Mouse (Mus musculus): ENCODE measurements around the gene 9530003J23Rik.

The 9530003J23Rik gene

DNA sequence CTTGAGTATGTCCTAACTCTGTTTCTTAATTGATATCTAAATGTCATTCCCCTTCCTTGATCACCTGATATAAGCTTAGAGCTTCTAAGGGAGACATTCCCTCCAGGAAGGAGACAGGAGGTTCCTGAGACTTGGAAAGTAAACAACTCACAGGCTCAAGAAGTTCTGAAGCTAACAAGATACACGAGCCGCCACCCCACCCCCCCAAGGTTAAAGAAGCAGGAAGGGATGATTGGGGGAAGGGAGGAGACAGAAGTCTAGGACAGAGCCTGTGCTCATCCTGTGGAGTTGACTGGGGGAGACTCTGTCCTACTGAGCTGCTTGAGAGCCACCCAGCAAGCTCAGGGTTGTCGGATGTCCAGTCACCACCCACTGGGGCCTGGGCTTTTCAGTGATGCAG is 12.5 kb downstream of the 9530003J23Rik start:
- in situ Hi-C loops (cut with MseI, MboI) = no loop called here

DNA sequence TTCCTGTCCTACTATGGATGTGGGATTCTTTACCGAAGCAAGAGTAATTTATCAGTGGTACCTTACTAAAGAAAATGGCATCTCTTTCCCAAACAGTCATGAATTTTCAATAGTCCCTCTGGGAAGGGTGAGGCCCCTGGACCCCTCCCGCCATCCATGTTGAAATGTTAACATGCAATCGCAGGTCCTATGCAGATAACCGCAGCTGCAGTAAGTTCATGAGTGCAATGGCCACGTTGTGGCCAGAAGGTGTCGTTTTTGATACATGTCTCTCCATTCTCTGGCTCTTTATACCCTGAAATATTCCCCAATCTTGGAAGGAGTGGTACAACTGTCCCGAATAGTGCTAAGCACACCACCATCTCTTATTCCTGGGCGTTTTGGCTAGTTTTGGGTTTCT is 13.4 kb downstream of the 9530003J23Rik start:
- in situ Hi-C loops (cut with MseI, MboI) = no loop called here

DNA sequence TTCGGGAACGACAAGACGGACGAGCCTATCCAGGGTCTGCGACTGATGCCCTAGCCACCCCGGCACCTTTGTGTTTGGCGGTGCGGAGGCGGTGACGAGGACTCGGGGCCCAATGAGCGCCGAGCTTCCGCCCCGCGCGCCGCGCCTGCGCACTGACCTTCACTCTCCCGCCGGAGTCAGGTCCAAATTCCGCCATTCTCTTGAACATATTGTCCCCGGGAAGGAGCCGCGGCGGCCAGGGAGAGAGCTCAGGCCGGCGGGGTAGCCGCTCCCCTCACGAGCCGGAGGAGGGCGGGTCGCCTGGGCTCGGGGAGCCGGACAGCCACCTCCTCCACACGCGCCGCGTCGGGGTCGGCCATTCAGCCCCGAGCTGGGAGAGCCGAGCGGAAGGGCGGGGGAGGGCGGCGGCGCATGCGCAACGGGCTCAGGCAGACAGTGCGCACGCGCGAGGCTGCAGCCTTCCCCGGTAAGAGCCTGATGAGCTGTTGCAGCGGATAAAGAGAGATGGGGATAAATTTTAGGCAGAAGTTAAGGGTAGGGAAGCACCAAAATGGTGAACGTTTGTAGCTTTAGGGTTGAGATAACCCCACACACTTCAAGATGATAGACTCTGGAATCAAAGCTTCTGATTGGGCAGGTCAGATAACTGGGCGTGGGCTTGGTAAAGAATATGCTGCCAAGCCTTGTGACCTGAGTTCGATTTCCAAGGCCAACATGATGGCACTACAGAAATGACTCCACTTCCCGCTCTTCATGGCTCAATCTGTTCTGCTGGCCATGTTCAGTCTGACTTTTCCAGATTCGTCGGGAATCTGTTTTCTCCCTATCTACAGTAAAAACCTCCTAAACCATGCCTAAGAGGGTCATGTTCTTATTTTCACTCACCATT is 14.2 kb downstream of the 9530003J23Rik start, which contains the start of gene Yeats4:
Gene Yeats4, minus strand, starts transcription at position 406 of the 889 bp plus-strand sequence.
- in situ Hi-C loops (cut with MseI, MboI) = loop anchor here in 1 of 2 experiments (25.0 kb wide), 1 partner anchor 137 kb away; no protein-coding TSS in a partner anchor

DNA sequence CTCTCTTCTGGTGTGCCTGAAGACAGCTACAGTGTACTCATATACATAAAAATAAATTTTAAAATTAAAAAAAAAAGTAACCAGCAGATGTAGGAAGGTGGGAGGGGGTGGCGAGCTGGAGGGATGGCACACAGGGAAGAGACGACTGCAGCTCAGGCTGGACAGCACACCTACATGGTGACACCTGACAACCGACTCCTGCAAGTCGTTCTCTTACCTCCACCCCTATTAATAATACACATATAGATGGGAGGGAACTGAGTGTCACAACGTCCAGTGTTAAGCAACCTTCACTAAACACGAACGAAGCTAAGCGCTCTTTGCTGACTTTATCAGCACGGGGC is 14.8 kb downstream of the 9530003J23Rik start:
- in situ Hi-C loops (cut with MseI, MboI) = loop anchor here in 1 of 2 experiments (25.0 kb wide), 1 partner anchor 136 kb away; no protein-coding TSS in a partner anchor

DNA sequence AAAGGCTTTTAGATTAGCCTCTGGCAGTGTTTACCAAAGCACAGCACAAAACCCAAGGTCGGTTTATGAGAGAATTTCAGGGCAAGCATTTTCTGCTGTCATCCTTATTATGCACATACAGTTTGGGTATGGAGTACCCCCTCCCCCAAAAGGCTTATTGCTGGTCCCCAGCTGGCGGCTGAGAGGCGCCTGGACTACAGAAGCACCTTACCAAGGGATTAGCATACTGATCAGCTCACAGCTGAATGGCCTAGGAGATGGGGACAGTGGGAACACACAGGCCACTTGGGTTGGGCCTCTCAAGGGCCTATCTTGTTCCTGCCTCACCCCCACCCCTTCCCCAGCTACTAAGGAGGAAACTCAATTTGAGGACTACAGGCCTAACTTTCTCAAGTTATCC is 15.7 kb downstream of the 9530003J23Rik start:
- in situ Hi-C loops (cut with MseI, MboI) = loop anchor here in 1 of 2 experiments (25.0 kb wide), 1 partner anchor 136 kb away; no protein-coding TSS in a partner anchor

DNA sequence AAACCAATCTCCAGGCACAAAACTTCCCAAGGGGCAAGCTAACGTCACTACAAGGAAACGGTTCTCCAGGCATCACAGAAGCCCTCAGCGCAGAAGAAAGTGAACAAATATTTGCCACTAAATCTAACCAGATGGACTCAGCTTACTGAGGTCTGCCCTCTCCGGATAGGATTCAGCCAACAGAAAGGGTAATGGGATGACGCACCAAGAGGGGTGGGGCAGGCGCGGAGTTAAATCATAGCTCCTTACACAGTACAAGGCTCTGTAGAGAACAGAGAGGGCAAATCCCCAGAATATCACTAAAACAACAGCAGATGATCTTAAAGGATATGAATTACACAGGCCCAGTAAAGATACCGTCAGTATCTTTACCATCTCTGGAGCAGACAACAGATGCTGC is 20.2 kb downstream of the 9530003J23Rik start:
- in situ Hi-C loops (cut with MseI, MboI) = loop anchor here (10.0 to 25.0 kb wide), 2 partner anchors 131 to 144 kb away; no protein-coding TSS in a partner anchor

DNA sequence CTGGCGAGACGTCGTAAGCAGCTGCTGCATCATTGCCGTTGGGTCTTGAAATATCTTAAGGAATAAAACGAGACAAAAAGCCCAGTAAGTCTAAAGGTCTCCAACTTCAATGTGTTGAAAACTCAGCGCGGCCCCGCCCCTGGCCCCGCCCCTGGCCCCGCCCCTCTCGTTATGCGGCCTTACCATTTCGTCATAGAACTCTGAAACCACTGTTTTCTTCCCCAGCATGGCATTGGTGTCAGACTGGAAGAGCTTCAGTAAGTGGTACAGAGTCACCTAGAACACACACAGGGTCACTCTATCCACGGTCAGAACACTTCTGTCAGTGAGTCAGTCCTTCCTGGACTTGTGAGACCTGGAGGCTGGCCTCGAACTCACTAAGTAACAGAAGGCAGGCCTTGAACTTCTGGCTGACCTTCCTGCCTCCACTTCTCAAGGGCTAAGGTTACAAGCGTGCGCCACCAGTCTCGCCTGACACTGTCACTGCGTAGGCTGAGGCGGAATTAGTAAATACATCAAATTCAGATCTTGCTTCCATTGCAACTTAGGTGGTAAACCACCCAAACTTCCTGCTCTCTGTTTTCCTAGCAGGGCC is 21.2 kb downstream of the 9530003J23Rik start:
- in situ Hi-C loops (cut with MseI, MboI) = loop anchor here (10.0 to 25.0 kb wide), 2 partner anchors 130 to 143 kb away; no protein-coding TSS in a partner anchor

DNA sequence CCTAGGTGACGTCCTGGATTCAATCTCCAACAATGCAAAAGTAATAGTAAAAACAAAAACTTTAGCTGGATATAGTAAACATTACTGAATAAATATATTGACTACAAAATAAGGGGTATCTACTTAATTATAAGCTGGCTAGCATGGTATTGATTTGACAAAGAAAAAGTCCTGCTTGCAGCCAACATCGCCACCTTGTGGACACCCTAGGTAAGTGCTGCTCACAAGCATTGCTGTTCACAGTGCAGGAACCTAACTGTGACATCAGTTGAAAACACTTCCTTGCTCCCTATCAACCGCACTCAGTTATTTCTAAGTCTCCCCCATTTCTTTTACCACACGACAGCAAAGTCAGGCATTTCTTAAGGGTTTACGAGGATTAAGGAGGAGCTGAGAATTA is 21.7 kb downstream of the 9530003J23Rik start:
- in situ Hi-C loops (cut with MseI, MboI) = loop anchor here (10.0 to 25.0 kb wide), 2 partner anchors 129 to 142 kb away; no protein-coding TSS in a partner anchor

DNA sequence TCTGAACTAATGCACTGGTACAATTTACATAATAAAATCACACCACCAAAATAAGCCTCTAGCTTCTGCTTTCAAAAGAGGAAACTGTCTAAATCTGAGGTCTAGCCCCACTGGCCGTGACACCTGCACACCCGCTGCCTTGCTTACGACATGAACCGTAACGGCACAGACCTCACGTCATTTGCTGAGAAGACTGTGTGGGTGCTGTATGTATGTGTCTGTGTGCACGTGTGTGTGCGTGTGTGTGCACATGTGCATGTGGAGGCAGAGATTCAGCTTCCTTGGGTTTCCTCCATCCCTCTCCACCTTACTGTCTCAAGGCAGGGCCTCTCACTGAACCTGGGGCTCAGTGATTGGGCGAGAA is 22.4 kb downstream of the 9530003J23Rik start:
- in situ Hi-C loops (cut with MseI, MboI) = loop anchor here (10.0 to 25.0 kb wide), 2 partner anchors 129 to 141 kb away; no protein-coding TSS in a partner anchor

DNA sequence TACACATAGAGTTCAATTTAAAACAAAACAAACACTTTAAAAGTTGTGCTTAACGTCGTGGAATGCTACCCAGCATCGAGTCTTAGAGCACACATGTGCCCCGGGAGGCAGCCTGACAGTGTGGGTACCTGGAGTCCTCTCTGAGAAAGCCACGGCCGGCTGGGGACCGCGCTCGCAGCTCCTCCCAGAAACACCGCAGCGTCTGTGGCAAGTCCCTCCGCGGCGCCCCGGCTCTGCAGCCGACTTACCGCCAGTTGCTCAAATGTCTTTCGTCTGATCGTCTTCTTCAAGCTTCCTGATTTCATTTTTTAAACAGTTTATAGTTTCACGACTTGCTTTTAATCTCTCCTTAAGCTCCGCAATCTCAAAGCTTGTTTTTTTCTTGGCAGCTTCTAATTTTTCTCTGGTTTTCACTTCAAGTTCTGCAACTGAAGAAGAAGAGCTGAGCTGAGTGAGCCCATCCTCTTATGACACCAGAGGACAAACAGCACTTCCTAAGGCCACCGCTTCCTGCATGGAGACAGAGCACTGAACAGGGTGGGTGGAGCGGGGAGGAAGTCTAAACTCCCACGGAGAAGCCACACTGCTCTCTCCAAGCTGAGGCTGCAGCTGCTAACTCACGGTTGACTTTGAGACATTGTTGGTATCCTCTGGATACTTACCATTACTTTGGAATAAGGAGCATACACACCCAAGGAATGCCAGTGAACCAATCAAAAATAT is 22.9 kb downstream of the 9530003J23Rik start:
- in situ Hi-C loops (cut with MseI, MboI) = loop anchor here (10.0 to 25.0 kb wide), 2 partner anchors 128 to 141 kb away; no protein-coding TSS in a partner anchor

DNA sequence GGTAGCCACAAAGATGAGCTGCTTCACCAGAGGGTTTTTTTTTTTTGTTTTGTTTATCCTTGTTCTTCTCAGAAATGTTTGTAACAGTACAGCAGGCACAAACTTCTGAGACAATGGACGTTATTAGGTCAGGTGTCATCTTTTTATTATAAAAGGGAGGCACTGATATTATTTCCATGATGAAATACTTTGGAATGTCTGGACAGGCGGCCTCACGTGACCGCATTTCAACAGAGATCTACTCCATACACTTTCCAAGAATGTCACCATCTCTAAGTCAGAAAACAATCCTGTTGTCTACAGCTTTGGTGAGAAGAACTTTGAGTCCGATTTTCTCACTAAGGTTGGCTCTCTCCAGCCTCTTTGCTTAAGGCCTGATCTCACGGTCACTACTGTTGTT is 27.5 kb downstream of the 9530003J23Rik start:
- in situ Hi-C loops (cut with MseI, MboI) = loop anchor here (10.0 to 25.0 kb wide), 2 partner anchors 124 to 136 kb away; no protein-coding TSS in a partner anchor

DNA sequence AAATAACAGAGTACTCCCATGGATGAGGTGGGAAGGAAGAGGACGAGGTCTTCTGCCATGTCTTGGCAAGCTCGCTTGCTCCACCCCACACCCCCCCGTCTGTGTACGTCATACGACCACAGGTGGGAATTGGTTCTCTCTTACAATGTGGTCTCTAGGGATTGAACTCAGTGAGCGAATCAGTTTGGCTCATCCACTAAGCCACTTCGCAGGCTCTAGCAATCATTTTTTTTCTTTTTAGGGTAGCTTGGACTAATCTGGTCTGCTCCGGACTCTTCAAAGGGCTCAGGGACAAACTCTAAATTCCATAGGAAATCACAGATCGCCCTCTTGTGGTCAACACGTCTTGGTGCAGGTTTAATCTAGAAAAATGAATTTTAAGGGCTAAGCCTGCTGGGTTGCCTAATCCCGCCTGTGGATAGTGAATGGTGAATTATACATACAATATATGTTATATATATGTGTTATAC is 29.0 kb downstream of the 9530003J23Rik start:
- in situ Hi-C loops (cut with MseI, MboI) = loop anchor here in 1 of 2 experiments (10.0 to 25.0 kb wide), 2 partner anchors 75 to 122 kb away; no protein-coding TSS in a partner anchor

DNA sequence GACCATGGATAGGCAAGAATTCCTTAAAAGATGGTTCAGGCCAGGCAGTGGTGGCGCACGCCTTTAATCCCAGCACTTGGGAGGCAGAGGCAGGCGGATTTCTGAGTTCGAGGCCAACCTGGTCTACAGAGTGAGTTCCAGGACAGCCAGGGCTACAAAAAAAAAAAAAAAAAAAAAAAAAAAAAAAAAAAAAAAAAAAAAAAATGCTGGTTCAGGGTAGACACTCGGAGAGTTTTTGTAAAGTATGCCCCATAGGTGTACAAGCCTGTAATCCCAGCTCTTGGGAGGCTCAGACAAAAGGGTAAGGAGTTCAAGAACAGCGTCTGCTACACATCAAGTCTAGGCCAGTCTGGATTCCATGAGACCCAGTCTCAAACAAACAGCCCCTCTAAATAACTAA is 29.7 kb downstream of the 9530003J23Rik start:
- in situ Hi-C loops (cut with MseI, MboI) = loop anchor here in 1 of 2 experiments (10.0 to 25.0 kb wide), 2 partner anchors 74 to 121 kb away; no protein-coding TSS in a partner anchor

DNA sequence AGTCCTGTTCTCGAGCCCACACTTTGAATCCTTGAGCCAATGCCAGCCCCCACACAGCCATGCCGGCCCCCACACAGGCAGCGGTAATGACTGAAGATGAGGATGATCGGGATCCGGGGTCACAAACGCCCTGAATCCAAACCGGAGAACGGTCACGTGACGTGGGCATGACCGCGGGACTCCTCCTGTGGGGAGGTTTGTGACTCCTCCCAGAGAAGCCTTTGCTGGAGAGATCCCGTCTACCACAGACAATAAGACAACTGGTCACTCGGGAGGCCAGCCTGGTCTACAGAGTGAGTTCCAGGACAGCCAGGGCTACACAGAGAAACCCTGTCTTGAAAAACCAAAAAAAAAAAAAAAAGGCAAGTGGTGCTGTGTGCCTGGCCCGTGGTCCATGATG is 30.3 kb downstream of the 9530003J23Rik start:
- in situ Hi-C loops (cut with MseI, MboI) = loop anchor here in 1 of 2 experiments (10.0 to 25.0 kb wide), 2 partner anchors 73 to 121 kb away; no protein-coding TSS in a partner anchor

DNA sequence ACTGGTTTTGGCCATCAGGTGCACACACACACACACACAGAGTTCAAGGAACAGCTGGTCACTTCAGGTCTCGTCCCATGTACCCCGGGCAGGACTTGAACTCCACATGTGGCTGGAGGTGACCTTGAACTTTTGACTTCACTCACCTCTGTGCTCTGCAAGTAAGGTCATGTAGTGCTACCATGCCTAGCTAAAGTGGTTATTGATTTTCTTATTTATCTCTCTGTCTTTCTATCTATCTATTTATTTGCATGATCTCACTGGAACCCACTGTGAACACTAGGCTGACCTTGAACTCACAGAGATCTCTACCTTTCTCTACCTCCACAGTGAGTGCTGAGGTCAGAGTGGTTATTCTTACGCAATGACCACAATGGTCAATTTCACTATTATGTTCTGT is 32.4 kb downstream of the 9530003J23Rik start:
- in situ Hi-C loops (cut with MseI, MboI) = loop anchor here in 1 of 2 experiments (10.0 to 25.0 kb wide), 2 partner anchors 71 to 119 kb away; no protein-coding TSS in a partner anchor

DNA sequence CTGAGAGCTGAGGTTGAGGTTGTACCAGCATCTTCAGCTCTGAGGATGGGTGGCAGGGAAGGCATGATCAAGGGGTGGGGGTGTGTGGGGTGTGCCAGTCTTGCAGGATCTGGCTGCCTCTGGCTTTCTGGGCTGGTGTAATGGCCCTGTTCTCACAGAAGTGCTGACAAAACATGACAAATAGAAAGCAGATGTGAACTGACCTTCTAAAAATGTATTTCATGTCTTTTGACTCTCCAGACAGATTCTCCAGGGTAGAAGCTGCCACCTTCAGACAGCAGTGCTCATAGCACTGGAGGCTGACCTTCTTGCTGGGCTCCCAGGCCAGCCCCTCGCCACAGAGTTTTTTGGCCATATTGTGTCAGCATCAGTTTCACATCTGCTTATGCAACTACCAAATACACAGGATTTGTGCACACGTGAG is 34.9 kb downstream of the 9530003J23Rik start:
- in situ Hi-C loops (cut with MseI, MboI) = loop anchor here in 1 of 2 experiments (10.0 to 25.0 kb wide), 2 partner anchors 69 to 116 kb away; no protein-coding TSS in a partner anchor

DNA sequence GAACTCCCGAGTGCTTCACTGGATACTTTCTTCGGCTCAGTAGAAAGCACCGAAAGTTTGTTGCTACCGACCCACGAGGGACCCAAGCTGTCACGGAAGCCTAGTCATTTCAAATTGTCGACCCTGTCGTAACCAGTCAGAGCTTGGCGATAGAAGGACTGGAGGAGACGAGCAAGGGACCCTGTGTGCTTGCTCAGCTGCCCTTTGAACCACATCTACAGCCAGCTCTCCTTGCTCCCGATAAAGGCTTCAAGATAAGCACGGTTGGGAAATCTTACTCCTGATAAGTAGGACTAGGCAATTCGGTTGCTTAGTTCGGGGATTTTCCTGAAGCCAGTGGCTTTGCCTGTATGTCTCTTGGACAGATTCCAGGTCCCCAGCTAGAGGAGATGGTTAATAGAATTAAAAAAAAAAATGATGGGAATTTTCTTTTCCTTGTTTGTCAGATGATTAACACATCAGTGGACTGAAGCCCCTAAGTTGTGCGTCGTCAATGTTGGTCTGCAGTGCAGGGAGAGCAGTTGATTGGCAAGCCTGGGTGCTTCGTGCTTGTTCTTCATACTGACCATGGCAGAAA is 35.4 kb downstream of the 9530003J23Rik start:
- in situ Hi-C loops (cut with MseI, MboI) = loop anchor here in 1 of 2 experiments (10.0 to 25.0 kb wide), 2 partner anchors 68 to 116 kb away; no protein-coding TSS in a partner anchor

DNA sequence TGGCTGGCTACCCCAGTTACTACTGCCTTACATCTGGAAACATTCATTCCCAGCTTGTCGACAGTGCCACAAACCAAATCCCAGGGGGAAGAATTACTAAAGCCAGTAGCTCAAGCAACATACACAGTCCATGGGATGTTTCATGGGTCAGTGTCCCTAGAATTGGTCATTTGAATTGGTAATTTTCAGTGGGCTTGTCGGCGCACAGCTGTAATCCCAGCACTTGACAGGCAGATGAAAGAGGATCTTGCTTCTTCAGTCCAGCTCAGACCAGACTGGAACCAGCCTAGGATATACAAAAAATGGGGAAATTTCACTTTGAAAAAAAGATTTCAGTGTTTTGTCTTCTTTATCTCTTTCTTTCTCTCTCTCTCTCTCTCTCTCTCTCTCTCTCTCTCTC is 38.8 kb downstream of the 9530003J23Rik start:
- in situ Hi-C loops (cut with MseI, MboI) = loop anchor here in 1 of 2 experiments (10.0 to 25.0 kb wide), 2 partner anchors 65 to 112 kb away; no protein-coding TSS in a partner anchor

DNA sequence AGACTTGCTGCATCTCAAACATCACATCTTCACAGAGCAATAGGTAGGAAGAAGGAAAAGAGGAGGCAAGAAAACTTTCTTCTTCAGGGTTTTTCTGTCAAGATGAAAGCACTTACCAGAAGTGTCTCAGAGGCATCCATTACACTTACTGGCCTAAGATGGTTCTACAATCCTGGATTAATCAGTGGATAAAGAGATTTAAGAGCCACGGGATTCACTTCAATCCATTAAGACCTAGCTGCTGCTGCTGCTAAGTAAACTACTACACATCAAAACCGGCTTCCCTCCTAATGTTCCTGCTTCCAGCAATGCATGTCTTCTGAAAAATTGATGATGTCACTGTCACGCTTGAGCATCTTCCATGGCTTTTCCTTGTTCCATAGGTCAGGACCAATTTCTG is 41.8 kb downstream of the 9530003J23Rik start:
- in situ Hi-C loops (cut with MseI, MboI) = no loop called here

DNA sequence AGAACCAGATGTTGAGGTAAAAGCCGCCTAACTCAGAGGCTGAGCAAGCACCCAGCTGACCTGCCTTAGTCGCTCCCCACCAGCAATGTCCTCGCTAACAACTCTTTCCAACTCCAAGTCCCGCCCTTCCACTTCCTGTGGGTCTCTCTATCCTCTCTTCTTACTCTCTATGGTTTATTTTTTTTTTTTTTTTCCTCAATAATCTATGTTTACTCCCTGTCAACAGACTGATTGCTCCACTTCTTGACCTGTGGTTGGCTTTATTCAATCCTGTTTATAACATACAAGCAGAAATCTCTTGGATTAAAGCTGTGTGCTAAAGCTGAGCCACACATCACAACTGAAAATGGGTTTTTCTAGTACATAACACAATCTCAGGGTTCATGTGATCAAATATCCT is 42.8 kb downstream of the 9530003J23Rik start:
- in situ Hi-C loops (cut with MseI, MboI) = no loop called here
